Mouse (Mus musculus): ENCODE measurements around the gene Prdm8. TPM values are rescaled to one million over a fixed set of nuclear protein-coding genes. Genes with fewer than 3 reads are reported as not detected.

The Prdm8 gene
- total RNA-seq, 2 experiments from 2014 or later, result 2.5 to 3.1 TPM

Other genes with a start within 250 kb of the Prdm8 start
- gene Antxr2, start 136.2 kb upstream of the Prdm8 start, total RNA-seq (2021), result 10 to 100 TPM; 52.8 to 56.1 TPM
- gene Fgf5, start 87.0 kb downstream of the Prdm8 start, total RNA-seq (2021), result 1 to 10 TPM; 2.2 to 4.1 TPM
- gene Cfap299, start 162.1 kb downstream of the Prdm8 start, total RNA-seq (2021), result not detected